Mouse (Mus musculus) embryonic stem cell, embryonic (primary cell): ENCODE data around the gene Ube2k.

Experiments
- CTCF ChIA-PET, 4 experiments: fragments of 300-600 bp in 2 of 4; fragments of 350-600 bp in 2 of 4; sonication (Branson Sonifier 250); formaldehyde crosslinking; loops; one replicate each; lab custom pipeline; 2022; ENCODE audit warnings: inconsistent platforms in 2 of 4; lab: Charles Lee
- POLR2A ChIA-PET, 4 experiments: fragments of 300-600 bp in 2 of 4; fragments of 350-600 bp in 2 of 4; sonication (Branson Sonifier 250); formaldehyde crosslinking; loops; one replicate each; lab custom pipeline; 2022; ENCODE audit warnings: antibody characterized with exemption in 4 of 4, inconsistent platforms in 1 of 4; lab: Charles Lee

Gene Ube2k

GRCm38 (mm10) chr5:65536751-65537419 is at the start of gene Ube2k, which contains the start of gene Smim14:
Ube2k (plus strand) TSS chr5:65537233.
Smim14 (minus strand) TSS chr5:65537184.
- CTCF ChIA-PET, result interaction anchor here (0.6 to 4.5 kb wide), 9 partner anchors 10 to 102 kb away, joined by 3 to 30 read pairs (median 6); partner anchors contain the start of gene Ugdh (in 1 of the 4)
- POLR2A ChIA-PET, result interaction anchor here (0.6 to 6.8 kb wide), 59 partner anchors 9 to 227 kb away, joined by 3 to 119 read pairs (median 4); partner anchors contain the start of genes Gm43552 (in 3 of the 4), Lias (in 3 of the 4), Rpl9 (in 3 of the 4) and Rfc1 (in 2 of the 4)

GRCm38 (mm10) chr5:65487381-65487780 is 49.7 kb upstream of the Ube2k start:
- ChIA-PET CTCF (no interaction called here), POLR2A (no interaction called here)

- CTCF ChIA-PET, result interaction anchor here in 2 of 4 experiments (0.5 to 1.3 kb wide), 4 partner anchors 22 to 73 kb away, joined by 3 to 4 read pairs (median 4); no protein-coding TSS in a partner anchor
These were observed 48.3 kb upstream of the Ube2k start for GRCm38 (mm10) chr5:65488725-65489124.

GRCm38 (mm10) chr5:65489830-65490229 is 47.2 kb upstream of the Ube2k start:
- POLR2A ChIA-PET, result interaction anchor here in 2 of 4 experiments (0.6 to 1.3 kb wide), 4 partner anchors 8 to 138 kb away, joined by 3 to 4 read pairs (median 3); no protein-coding TSS in a partner anchor
- CTCF ChIA-PET, result interaction anchor here in 1 of 4 experiments (1.2 kb wide), 1 partner anchor 23 kb away, joined by 3 read pairs; no protein-coding TSS in a partner anchor

More at GRCm38 (mm10) chr5:65488725-65489124, 48.3 kb upstream of the Ube2k start:
- POLR2A ChIA-PET, result interaction anchor here in 3 of 4 experiments (0.8 to 1.5 kb wide), 8 partner anchors 8 to 137 kb away, joined by 3 to 6 read pairs (median 3); partner anchors contain the start of genes Lias (in 2 of the 3) and Rpl9 (in 2 of the 3)

GRCm38 (mm10) chr5:65491767-65492715 is 45.0 kb upstream of the Ube2k start:
- ChIA-PET POLR2A (interaction anchor here (0.5 to 3.2 kb wide), 49 partner anchors 8 to 385 kb away, joined by 3 to 19 read pairs (median 5); partner anchors contain the start of genes Lias (in 4 of the 4), Rpl9 (in 4 of the 4), Ugdh (in 3 of the 4) and Smim14 (in 2 of the 4)), CTCF (interaction anchor here in 3 of 4 experiments (0.5 to 1.9 kb wide), 6 partner anchors 25 to 343 kb away, joined by 3 to 5 read pairs (median 3); no protein-coding TSS in a partner anchor)

- CTCF ChIA-PET, result interaction anchor here in 2 of 4 experiments (1.0 to 1.9 kb wide), 3 partner anchors 26 to 342 kb away, joined by 3 to 5 read pairs (median 3); no protein-coding TSS in a partner anchor
These were observed 44.1 kb upstream of the Ube2k start, which contains the start of gene Gm43552 for GRCm38 (mm10) chr5:65492716-65493531. Gm43552 (minus strand) TSS chr5:65492833.

GRCm38 (mm10) chr5:65500231-65500630 is 36.8 kb upstream of the Ube2k start:
- ChIA-PET CTCF (no interaction called here), POLR2A (interaction anchor here in 2 of 4 experiments (1.2 to 2.1 kb wide), 2 partner anchors 8 to 11 kb away, joined by 3 to 7 read pairs; partner anchors contain the start of gene Gm43552 (in 1 of the 2))

More at GRCm38 (mm10) chr5:65492716-65493531, 44.1 kb upstream of the Ube2k start, which contains the start of gene Gm43552:
- POLR2A ChIA-PET, result interaction anchor here (0.7 to 3.2 kb wide), 36 partner anchors 8 to 386 kb away, joined by 3 to 19 read pairs (median 5); partner anchors contain the start of genes Lias (in 3 of the 4), Rpl9 (in 3 of the 4), Ugdh (in 3 of the 4) and Smim14 (in 2 of the 4)

- POLR2A ChIA-PET, result interaction anchor here in 3 of 4 experiments (0.5 to 2.6 kb wide), 8 partner anchors 9 to 110 kb away, joined by 3 to 8 read pairs (median 5); partner anchors contain the start of genes Gm43552 (in 1 of the 3), Lias (in 1 of the 3), Rpl9 (in 1 of the 3) and Smim14 (in 1 of the 3)
- CTCF ChIA-PET, result interaction anchor here in 2 of 4 experiments (0.6 to 0.8 kb wide), 3 partner anchors 160 to 540 kb away, joined by 3 to 5 read pairs (median 3); no protein-coding TSS in a partner anchor
These were observed 35.6 kb upstream of the Ube2k start for GRCm38 (mm10) chr5:65501407-65501806.

GRCm38 (mm10) chr5:65505786-65506185 is 31.2 kb upstream of the Ube2k start:
- ChIA-PET CTCF (no interaction called here), POLR2A (interaction anchor here in 1 of 4 experiments (1.0 to 1.4 kb wide), 2 partner anchors 11 to 14 kb away, joined by 3 to 5 read pairs; no protein-coding TSS in a partner anchor)

GRCm38 (mm10) chr5:65508395-65508794 is 28.6 kb upstream of the Ube2k start:
- CTCF ChIA-PET, result no interaction called here
- POLR2A ChIA-PET, result interaction anchor here in 1 of 4 experiments (2.7 kb wide), 1 partner anchor 17 kb away, joined by 7 read pairs; no protein-coding TSS in a partner anchor

- ChIA-PET POLR2A (interaction anchor here in 2 of 4 experiments (0.7 to 1.5 kb wide), 5 partner anchors 9 to 123 kb away, joined by 3 to 4 read pairs (median 3); partner anchors contain the start of genes Lias (in 1 of the 2) and Rpl9 (in 1 of the 2)), CTCF (no interaction called here)
These were observed 23.5 kb upstream of the Ube2k start for GRCm38 (mm10) chr5:65513506-65513905.

GRCm38 (mm10) chr5:65514635-65515278 is 22.3 kb upstream of the Ube2k start:
- POLR2A ChIA-PET, result interaction anchor here (0.6 to 1.6 kb wide), 10 partner anchors 10 to 80 kb away, joined by 3 to 7 read pairs (median 4); partner anchors contain the start of genes Smim14 (in 1 of the 4) and Ube2k (in 1 of the 4)
- CTCF ChIA-PET, result interaction anchor here in 2 of 4 experiments (0.5 to 0.7 kb wide), 5 partner anchors 64 to 1649 kb away, joined by 4 to 9 read pairs (median 7); no protein-coding TSS in a partner anchor

- CTCF ChIA-PET, result interaction anchor here in 1 of 4 experiments (1.2 kb wide), 1 partner anchor 12 kb away, joined by 3 read pairs; no protein-coding TSS in a partner anchor
- POLR2A ChIA-PET, result interaction anchor here in 2 of 4 experiments (0.6 to 7.1 kb wide), 7 partner anchors 9 to 168 kb away, joined by 3 to 119 read pairs (median 4); partner anchors contain the start of genes Lias (in 1 of the 2), Rpl9 (in 1 of the 2), Smim14 (in 1 of the 2) and Ube2k (in 1 of the 2)
These were observed 15.2 kb upstream of the Ube2k start for GRCm38 (mm10) chr5:65521803-65522202.

- ChIA-PET POLR2A (interaction anchor here (0.6 to 7.1 kb wide), 36 partner anchors 9 to 292 kb away, joined by 3 to 119 read pairs (median 5); partner anchors contain the start of genes Smim14 (in 4 of the 4), Ube2k (in 4 of the 4), Lias (in 3 of the 4) and Rpl9 (in 3 of the 4)), CTCF (interaction anchor here (0.6 to 3.0 kb wide), 8 partner anchors 11 to 325 kb away, joined by 3 to 30 read pairs (median 6); partner anchors contain the start of genes Smim14 (in 2 of the 4) and Ube2k (in 2 of the 4))
These were observed 12.2 kb upstream of the Ube2k start for GRCm38 (mm10) chr5:65524831-65525230.
